Mouse (Mus musculus): ENCODE results near the gene Slc16a1. TPM values are rescaled to one million over a fixed set of nuclear protein-coding genes. Genes with fewer than 3 reads are reported as not detected.

Gene Slc16a1
- polyA plus RNA-seq, 1 experiment from 2014 or later, result 31.0 TPM

- Histone ChIP-seq H3K36me3 (ENCODE audit: insufficient read depth) (no peaks in the 10 kb centered on the region), H3K4me1 (ENCODE audit: insufficient read depth) (no peaks in the 10 kb centered on the region), H3K9ac (peak overlapping the region; percentile 87), H3K9me3 (ENCODE audit: low read depth, low read length) (no peaks in the 10 kb centered on the region), H3K4me3 (ENCODE audit: low read depth, low read length) (peak overlapping the region; percentile 90), H3K4me2 (peak overlapping the region; percentile 96), H3K27me3 (ENCODE audit: insufficient read depth, low read length) (no peaks in the 10 kb centered on the region), H3K27ac (ENCODE audit: low read depth) (peak overlapping the region; percentile 76)
- under 1% methylated on average over 58 of the region's 58 CpGs for WGBS
- DNase-seq (peak; percentile 73), ATAC-seq (ENCODE audit: insufficient read depth) (peak; percentile 81)
- no peak for TF ChIP-seq CTCF (IDR thresholded peaks at IDR 0.05; ENCODE audit: low read depth)
Measured at GRCm38 (mm10) chr3:104638932-104639748, 672 bp downstream of the Slc16a1 start.

GRCm38 (mm10) chr3:104639749-104640368 lies 1.4 kb downstream of the Slc16a1 start:
- 22% methylated on average over 10 of the region's 10 CpGs for WGBS
- H3K27ac ChIP-seq (ENCODE audit: low read depth), result no peak overlapping the region
- peak overlapping the region; percentile 87 for H3K9ac ChIP-seq
- no peaks in the 10 kb centered on the region for H3K27me3 ChIP-seq (ENCODE audit: insufficient read depth, low read length)
- H3K4me1 ChIP-seq (ENCODE audit: insufficient read depth), result no peaks in the 10 kb centered on the region
- H3K9me3 ChIP-seq (ENCODE audit: low read depth, low read length), result no peaks in the 10 kb centered on the region
- no peaks in the 10 kb centered on the region for H3K36me3 ChIP-seq (ENCODE audit: insufficient read depth)
- DNase-seq (no peak), ATAC-seq (ENCODE audit: insufficient read depth) (no peak)
- H3K4me3 ChIP-seq (ENCODE audit: low read depth, low read length), result peak overlapping the region; percentile 90
- peak overlapping the region; percentile 96 for H3K4me2 ChIP-seq
- TF ChIP-seq CTCF (IDR thresholded peaks at IDR 0.05; ENCODE audit: low read depth), result no peak

- Histone ChIP-seq H3K4me3 (ENCODE audit: low read depth, low read length) (no peak overlapping the region), H3K4me2 (peak overlapping the region; percentile 96; the same call in 1 of the 2 replicates), H3K9ac (no peak overlapping the region), H3K36me3 (ENCODE audit: insufficient read depth) (no peaks in the 10 kb centered on the region), H3K9me3 (ENCODE audit: low read depth, low read length) (no peaks in the 10 kb centered on the region), H3K27me3 (ENCODE audit: insufficient read depth, low read length) (no peaks in the 10 kb centered on the region), H3K27ac (ENCODE audit: low read depth) (no peak overlapping the region), H3K4me1 (ENCODE audit: insufficient read depth) (0 out of 2 replicates have a peak, but pooled peaks cover 2% of the 10 kb centered on the region)
- DNase-seq (no peak), ATAC-seq (ENCODE audit: insufficient read depth) (no peak)
- TF ChIP-seq CTCF (IDR thresholded peaks at IDR 0.05; ENCODE audit: low read depth), result no peak
Measured at GRCm38 (mm10) chr3:104640855-104641254, 2.4 kb downstream of the Slc16a1 start.

GRCm38 (mm10) chr3:104641313-104641712 lies 2.8 kb downstream of the Slc16a1 start:
- no peak for ATAC-seq (ENCODE audit: insufficient read depth)
- no peak overlapping the region for H3K4me3 ChIP-seq (ENCODE audit: low read depth, low read length)
- WGBS, result 49% methylated on average over 1 of the region's 1 CpGs
- H3K4me1 ChIP-seq (ENCODE audit: insufficient read depth), result 0 out of 2 replicates have a peak, but pooled peaks cover 2% of the 10 kb centered on the region
- H3K27ac ChIP-seq (ENCODE audit: low read depth), result no peak overlapping the region
- no peak for TF ChIP-seq CTCF (IDR thresholded peaks at IDR 0.05; ENCODE audit: low read depth)
- DNase-seq, result no peak
- no peaks in the 10 kb centered on the region for H3K27me3 ChIP-seq (ENCODE audit: insufficient read depth, low read length)
- H3K4me2 ChIP-seq, result no peak overlapping the region
- no peak overlapping the region for H3K9ac ChIP-seq
- no peaks in the 10 kb centered on the region for H3K36me3 ChIP-seq (ENCODE audit: insufficient read depth)
- no peaks in the 10 kb centered on the region for H3K9me3 ChIP-seq (ENCODE audit: low read depth, low read length)

GRCm38 (mm10) chr3:104643113-104643512 lies 4.6 kb downstream of the Slc16a1 start:
- no peak for TF ChIP-seq CTCF (IDR thresholded peaks at IDR 0.05; ENCODE audit: low read depth)
- DNase-seq (no peak), ATAC-seq (ENCODE audit: insufficient read depth) (no peak)
- no peaks in the 10 kb centered on the region for H3K9me3 ChIP-seq (ENCODE audit: low read depth, low read length)
- 0 out of 2 replicates have a peak, but pooled peaks cover 2% of the 10 kb centered on the region for H3K4me1 ChIP-seq (ENCODE audit: insufficient read depth)
- no peak overlapping the region for H3K27ac ChIP-seq (ENCODE audit: low read depth)
- H3K4me3 ChIP-seq (ENCODE audit: low read depth, low read length), result no peak overlapping the region
- no peak overlapping the region for H3K9ac ChIP-seq
- H3K36me3 ChIP-seq (ENCODE audit: insufficient read depth), result no peaks in the 10 kb centered on the region
- H3K27me3 ChIP-seq (ENCODE audit: insufficient read depth, low read length), result no peaks in the 10 kb centered on the region
- no peak overlapping the region for H3K4me2 ChIP-seq
- WGBS, result 69% methylated on average over 4 of the region's 4 CpGs

GRCm38 (mm10) chr3:104643810-104644270 lies 5.4 kb downstream of the Slc16a1 start:
- ATAC-seq (ENCODE audit: insufficient read depth), result peak; percentile 53; the same call in 1 of the 2 replicates
- H3K9me3 ChIP-seq (ENCODE audit: low read depth, low read length), result no peaks in the 10 kb centered on the region
- 12% methylated on average over 2 of the region's 2 CpGs for whole genome bisulfite sequencing

GRCm38 (mm10) chr3:104644371-104644770 lies 5.9 kb downstream of the Slc16a1 start:
- Histone ChIP-seq H3K27ac (ENCODE audit: low read depth) (no peak overlapping the region), H3K4me3 (ENCODE audit: low read depth, low read length) (no peak overlapping the region), H3K9ac (no peak overlapping the region), H3K27me3 (ENCODE audit: insufficient read depth, low read length) (no peaks in the 10 kb centered on the region), H3K4me1 (ENCODE audit: insufficient read depth) (0 out of 2 replicates have a peak, but pooled peaks cover 2% of the 10 kb centered on the region), H3K36me3 (ENCODE audit: insufficient read depth) (no peaks in the 10 kb centered on the region), H3K9me3 (ENCODE audit: low read depth, low read length) (no peaks in the 10 kb centered on the region), H3K4me2 (no peak overlapping the region)
- ATAC-seq (ENCODE audit: insufficient read depth) (no peak), DNase-seq (no peak)
- TF ChIP-seq CTCF (IDR thresholded peaks at IDR 0.05; ENCODE audit: low read depth), result no peak
- WGBS, result 98% methylated on average over 1 of the region's 1 CpGs

More at GRCm38 (mm10) chr3:104643810-104644270, 5.4 kb downstream of the Slc16a1 start:
- H3K4me2 ChIP-seq, result no peak overlapping the region
- no peak overlapping the region for H3K4me3 ChIP-seq (ENCODE audit: low read depth, low read length)
- no peak overlapping the region for H3K9ac ChIP-seq
- no peak overlapping the region for H3K27ac ChIP-seq (ENCODE audit: low read depth)
- DNase-seq, result peak; percentile 77
- TF ChIP-seq CTCF (IDR thresholded peaks at IDR 0.05; ENCODE audit: low read depth), result peak; percentile 76
- 0 out of 2 replicates have a peak, but pooled peaks cover 2% of the 10 kb centered on the region for H3K4me1 ChIP-seq (ENCODE audit: insufficient read depth)
- no peaks in the 10 kb centered on the region for H3K27me3 ChIP-seq (ENCODE audit: insufficient read depth, low read length)
- no peaks in the 10 kb centered on the region for H3K36me3 ChIP-seq (ENCODE audit: insufficient read depth)
